Comparison of ENCODE assay signal across 8 mouse cellular contexts in the genomic region with DNA sequence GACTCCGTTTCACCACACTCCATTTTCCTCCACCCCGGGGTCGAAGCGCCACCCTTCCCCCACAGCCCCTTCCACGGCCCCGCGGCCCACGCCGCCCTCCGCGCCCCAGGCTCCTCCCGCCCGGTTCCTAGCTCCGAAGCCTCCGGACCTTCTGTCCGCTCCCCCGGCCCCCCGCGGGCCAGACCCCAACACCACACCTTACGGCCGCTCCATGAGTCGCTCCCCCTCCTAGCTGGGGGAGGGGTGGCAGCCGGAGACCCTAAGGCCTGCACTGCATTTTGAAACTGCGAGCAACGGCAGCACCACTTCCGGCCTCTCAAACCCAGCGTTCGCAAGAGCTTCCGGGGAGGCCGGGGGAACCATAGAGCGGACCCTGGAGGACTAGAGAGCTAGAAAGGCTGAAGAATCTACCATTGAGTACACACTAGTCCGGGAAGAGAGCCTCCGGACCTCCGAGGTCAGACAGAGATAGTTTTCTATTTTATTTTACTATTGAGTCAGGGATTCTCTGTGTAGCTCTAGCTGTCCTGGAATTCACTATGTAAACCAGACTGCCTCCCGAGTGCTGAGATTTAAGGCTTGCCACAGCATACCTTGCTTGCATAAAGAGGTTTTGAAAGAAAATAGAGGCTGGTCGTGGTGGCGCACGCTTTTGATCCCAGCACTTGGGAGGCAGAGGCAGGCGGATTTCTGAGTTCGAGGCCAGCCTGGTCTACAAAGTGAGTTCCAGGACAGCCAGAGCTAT. TPM values are rescaled to one million over a fixed set of nuclear protein-coding genes. Genes with fewer than 3 reads are reported as not detected.
DNase-seq lines count a peak whose midpoint lies in the region; ATAC-seq and TF ChIP-seq lines count a peak whose summit lies in the region.

No protein-coding gene starts in this region.

- peak; percentile 42; the same call in 1 of the 2 replicates for TF ChIP-seq POLR2A in limb, embryonic 14.5 days (IDR thresholded peaks at IDR 0.05; ENCODE audit: borderline replicate concordance, extremely low read depth, insufficient read depth, insufficient read length)

- no peaks in the 10 kb centered on the region for H3K27me3 ChIP-seq in embryonic facial prominence, embryonic 14.5 days (replicated peaks; ENCODE audit: control insufficient read depth, insufficient read depth, low read length)
- no peaks in the 10 kb centered on the region for H3K27me3 ChIP-seq in limb, embryonic 14.5 days (ENCODE audit: control insufficient read depth, insufficient read depth, low read length)
- no peaks in the 10 kb centered on the region for H3K27me3 ChIP-seq in midbrain, postnatal 0 days (ENCODE audit: insufficient read depth, low read length)

- DNase-seq in 3T3-L1 (ENCODE audit: low read depth, low spot score) = peak; percentile 97
- DNase-seq in adrenal gland, postnatal 4 days (ENCODE audit: low spot score in 2 of 2) = peak; percentile 59 to 76
- peak; percentile 98 for DNase-seq in embryonic facial prominence, embryonic 14.5 days (ENCODE audit: low spot score)
- peak; percentile 89 for DNase-seq in heart, adult 8-10 months (ENCODE audit: low spot score)
- DNase-seq in kidney, adult 9 months = peak; percentile 93
- DNase-seq in limb, embryonic 14.5 days (ENCODE audit: low spot score) = peak; percentile 98
- peak; percentile 98 for DNase-seq in midbrain, postnatal 0 days (ENCODE audit: low spot score)
- DNase-seq in spleen, postnatal 14 days (ENCODE audit: low spot score in 2 of 2) = peak; percentile 73 to 78

- H3K9ac ChIP-seq in embryonic facial prominence, embryonic 14.5 days (ENCODE audit: low read depth, low read length) = peak overlapping the region; percentile 98
- peak overlapping the region; percentile 94 for H3K9ac ChIP-seq in limb, embryonic 14.5 days (ENCODE audit: low read depth, low read length, severe bottlenecking)
- H3K9ac ChIP-seq in midbrain, postnatal 0 days (replicated peaks; ENCODE audit: low read length, poor library complexity, severe bottlenecking) = peak overlapping the region; percentile 93

- peak overlapping the region; percentile 73 for H3K4me2 ChIP-seq in embryonic facial prominence, embryonic 14.5 days (ENCODE audit: low read depth, low read length)
- H3K4me2 ChIP-seq in limb, embryonic 14.5 days (replicated peaks; ENCODE audit: low read depth, low read length, severe bottlenecking) = peak overlapping the region; percentile 66
- peak overlapping the region; percentile 60 for H3K4me2 ChIP-seq in midbrain, postnatal 0 days (ENCODE audit: low read depth, low read length, poor library complexity, severe bottlenecking)

- peak overlapping the region; percentile 92 for H3K27ac ChIP-seq in embryonic facial prominence, embryonic 14.5 days (replicated peaks; ENCODE audit: low read depth, low read length)
- H3K27ac ChIP-seq in limb, embryonic 14.5 days (replicated peaks; ENCODE audit: low read depth, low read length) = peak overlapping the region; percentile 91
- peak overlapping the region; percentile 80 for H3K27ac ChIP-seq in midbrain, postnatal 0 days (ENCODE audit: low read depth, low read length)

- H3K9me3 ChIP-seq in embryonic facial prominence, embryonic 14.5 days (ENCODE audit: control insufficient read depth, low read length) = no peaks in the 10 kb centered on the region
- H3K9me3 ChIP-seq in limb, embryonic 14.5 days (ENCODE audit: control insufficient read depth, low read length) = no peaks in the 10 kb centered on the region
- H3K9me3 ChIP-seq in midbrain, postnatal 0 days (ENCODE audit: low read length) = no peaks in the 10 kb centered on the region

- H3K36me3 ChIP-seq in embryonic facial prominence, embryonic 14.5 days (ENCODE audit: control insufficient read depth, insufficient read depth, low read length) = peaks cover 4% of the 10 kb centered on the region; the same call in 1 of the 2 replicates
- 0 out of 2 replicates have a peak, but pooled peaks cover 3% of the 10 kb centered on the region for H3K36me3 ChIP-seq in limb, embryonic 14.5 days (ENCODE audit: control insufficient read depth, insufficient read depth, low read length)
- no peaks in the 10 kb centered on the region for H3K36me3 ChIP-seq in midbrain, postnatal 0 days (ENCODE audit: insufficient read depth, low read length)

- TF ChIP-seq CTCF in midbrain, postnatal 0 days (IDR thresholded peaks at IDR 0.05) = peak; percentile 19; the same call in 1 of the 2 replicates

- WGBS in embryonic facial prominence, embryonic 14.5 days = under 1% methylated on average over 37 of the region's 40 CpGs
- WGBS in limb, embryonic 14.5 days = under 1% methylated on average over 40 of the region's 40 CpGs
- 1% methylated on average over 40 of the region's 40 CpGs for WGBS in midbrain, postnatal 0 days

- peaks cover 6% of the 10 kb centered on the region; the same call in 1 of the 2 replicates for H3K4me1 ChIP-seq in embryonic facial prominence, embryonic 14.5 days (ENCODE audit: control insufficient read depth, insufficient read depth, low read length)
- H3K4me1 ChIP-seq in limb, embryonic 14.5 days (ENCODE audit: control insufficient read depth, insufficient read depth, low read length) = peaks cover 6% of the 10 kb centered on the region
- H3K4me1 ChIP-seq in midbrain, postnatal 0 days (ENCODE audit: insufficient read depth, low read length) = no peaks in the 10 kb centered on the region

- peak overlapping the region; percentile 91 for H3K4me3 ChIP-seq in embryonic facial prominence, embryonic 14.5 days (ENCODE audit: low read depth, low read length)
- peak overlapping the region; percentile 95 for H3K4me3 ChIP-seq in limb, embryonic 14.5 days (replicated peaks; ENCODE audit: low read length)
- peak overlapping the region; percentile 90 for H3K4me3 ChIP-seq in midbrain, postnatal 0 days (ENCODE audit: low read depth, low read length)

- ATAC-seq in embryonic facial prominence, embryonic 14.5 days (ENCODE audit: low read depth) = peak; percentile 99
- peak; percentile 96 for ATAC-seq in limb, embryonic 14.5 days (ENCODE audit: low FRiP score, low read depth)
- peak; percentile 97 for ATAC-seq in midbrain, postnatal 0 days (ENCODE audit: low FRiP score)

RNA-seq across cellular contexts. Expression of gene Mdm4, which starts 5.1 kb away (rescaled TPM):
- 100 to 1,000 TPM; 119 to 122 TPM for total RNA-seq in adrenal gland, postnatal 4 days (2021)
- 33.4 and 40.3 TPM in 2 replicates for polyA plus RNA-seq in embryonic facial prominence, embryonic 14.5 days (2014; fragmentation: Nextera tagmentation; extraction: Ambion mirVana)
- total RNA-seq in heart, adult 8-10 months (2022) = 10 to 100 TPM; 19.5 to 30.7 (median 22.6) TPM
- polyA plus RNA-seq in limb, embryonic 14.5 days (2012; rRNA removed) = 132 and 144 TPM in 2 replicates
- 45.6 and 50.2 TPM in 2 replicates for polyA plus RNA-seq in limb, embryonic 14.5 days (2014; fragmentation: Nextera tagmentation; extraction: Ambion mirVana)
- total RNA-seq in midbrain, postnatal 0 days (2014; rRNA removed) = 54.4 and 84.5 TPM in 2 replicates
- 28.2 and 28.9 TPM in 2 replicates for polyA plus RNA-seq in midbrain, postnatal 0 days (2015; fragmentation: Nextera tagmentation; extraction: Ambion mirVana)

RNA-seq across cellular contexts. Expression of gene Pik3c2b, which starts 20.2 kb away (rescaled TPM):
- 10 to 100 TPM; 11.0 to 11.2 TPM for total RNA-seq in adrenal gland, postnatal 4 days (2021)
- 7.0 and 7.1 TPM in 2 replicates for polyA plus RNA-seq in embryonic facial prominence, embryonic 14.5 days (2014; fragmentation: Nextera tagmentation; extraction: Ambion mirVana)
- total RNA-seq in heart, adult 8-10 months (2022) = 10 to 100 TPM; 19.2 to 20.8 (median 19.9) TPM
- 10.7 and 13.5 TPM in 2 replicates for polyA plus RNA-seq in limb, embryonic 14.5 days (2012; rRNA removed)
- polyA plus RNA-seq in limb, embryonic 14.5 days (2014; fragmentation: Nextera tagmentation; extraction: Ambion mirVana) = 8.1 and 8.4 TPM in 2 replicates
- total RNA-seq in midbrain, postnatal 0 days (2014; rRNA removed) = 21.3 and 28.5 TPM in 2 replicates
- 8.4 and 9.2 TPM in 2 replicates for polyA plus RNA-seq in midbrain, postnatal 0 days (2015; fragmentation: Nextera tagmentation; extraction: Ambion mirVana)

Comparison
In these comparisons a context has a peak if more than half of its experiments do, and no peak if none do; other contexts are left out.
1. Peak in every context shown above with its lines: DNase-seq, ATAC-seq, H3K4me3 ChIP-seq and H3K27ac ChIP-seq.